Mouse (Mus musculus): ENCODE data around the gene Cd46.
A peak's percentile ranks its signal among the peaks of the same experiment; 100 is the strongest.

Cd46 gene

GRCm38 (mm10) chr1:195018089-195018999 lies 73.7 kb downstream of the Cd46 start:
- DNase-seq (ENCODE audit: low read depth, low spot score) = no peak

GRCm38 (mm10) chr1:195017626-195018025 lies 74.4 kb downstream of the Cd46 start:
- DNase-seq (ENCODE audit: low read depth, low spot score) = no peak

- DNase-seq (ENCODE audit: low read depth, low spot score) = no peak
Measured at GRCm38 (mm10) chr1:195016811-195017501, 75.1 kb downstream of the Cd46 start.

GRCm38 (mm10) chr1:195015281-195015680 lies 76.8 kb downstream of the Cd46 start:
- no peak for DNase-seq (ENCODE audit: low read depth, low spot score)

GRCm38 (mm10) chr1:195014201-195014885 lies 77.7 kb downstream of the Cd46 start:
- DNase-seq (ENCODE audit: low read depth, low spot score) = no peak

GRCm38 (mm10) chr1:195012531-195012930 lies 79.5 kb downstream of the Cd46 start:
- no peak for DNase-seq (ENCODE audit: low read depth, low spot score)

- no peak for DNase-seq (ENCODE audit: low read depth, low spot score)
Measured at GRCm38 (mm10) chr1:195006267-195006666, 85.8 kb downstream of the Cd46 start.

- no peak for DNase-seq (ENCODE audit: low read depth, low spot score)
Measured at GRCm38 (mm10) chr1:195004194-195004593, 87.9 kb downstream of the Cd46 start.

- no peak for DNase-seq (ENCODE audit: low read depth, low spot score)
Measured at GRCm38 (mm10) chr1:195003328-195003727, 88.7 kb downstream of the Cd46 start.

GRCm38 (mm10) chr1:194998396-194998795 lies 93.7 kb downstream of the Cd46 start:
- DNase-seq (ENCODE audit: low read depth, low spot score) = no peak

- DNase-seq (ENCODE audit: low read depth, low spot score) = peak; percentile 26
Measured at GRCm38 (mm10) chr1:194995196-194995595, 96.9 kb downstream of the Cd46 start.

- no peak for DNase-seq (ENCODE audit: low read depth, low spot score)
Measured at GRCm38 (mm10) chr1:194994262-194994661, 97.8 kb downstream of the Cd46 start.

- no peak for DNase-seq (ENCODE audit: low read depth, low spot score)
Measured at GRCm38 (mm10) chr1:194993409-194993988, 98.5 kb downstream of the Cd46 start.

GRCm38 (mm10) chr1:194992589-194993317 lies 99.3 kb downstream of the Cd46 start:
- DNase-seq (ENCODE audit: low read depth, low spot score) = no peak

- no peak for DNase-seq (ENCODE audit: low read depth, low spot score)
Measured at GRCm38 (mm10) chr1:194991654-194992053, 100.4 kb downstream of the Cd46 start.

GRCm38 (mm10) chr1:194990976-194991375 lies 101.1 kb downstream of the Cd46 start:
- DNase-seq (ENCODE audit: low read depth, low spot score) = no peak

GRCm38 (mm10) chr1:194989024-194989423 lies 103.0 kb downstream of the Cd46 start:
- no peak for DNase-seq (ENCODE audit: low read depth, low spot score)

Data from A20 (cell line).